Mouse (Mus musculus): ENCODE data around the gene Ltbp4. TPM values are rescaled to one million over a fixed set of nuclear protein-coding genes. Genes with fewer than 3 reads are reported as not detected.
A peak's percentile ranks its signal among the peaks of the same experiment; 100 is the strongest.

Gene Ltbp4
- total and polyA plus RNA-seq, 3 experiments: 2.9 to 14.2 TPM; not detected in 1

- no peak for TF ChIP-seq POLR2AphosphoS5 (IDR thresholded peaks at IDR 0.05; ENCODE audit: borderline replicate concordance, low read depth, low read length)
- no peak for TF ChIP-seq CHD1 (IDR thresholded peaks at IDR 0.05; ENCODE audit: low read depth, low read length)
- TF ChIP-seq EP300 (IDR thresholded peaks at IDR 0.05; ENCODE audit: low read depth in 1 of 2, low read length in 2 of 2): no peak
- peak; percentile 63 for TF ChIP-seq SMC3 (IDR thresholded peaks at IDR 0.05; ENCODE audit: low read depth, low read length)
- peak; percentile 24; the same call in 1 of the 2 replicates for TF ChIP-seq BHLHE40 (IDR thresholded peaks at IDR 0.05; ENCODE audit: borderline replicate concordance, low read depth, low read length)
- no peak for TF ChIP-seq NELFE (IDR thresholded peaks at IDR 0.05; ENCODE audit: low read depth, low read length)
- no peak for TF ChIP-seq ETS1 (IDR thresholded peaks at IDR 0.05; ENCODE audit: low read depth, low read length)
- no peak for TF ChIP-seq E2F4 (IDR thresholded peaks at IDR 0.05; ENCODE audit: borderline replicate concordance, low read depth, low read length)
- peak; percentile 85 for TF ChIP-seq MXI1 (IDR thresholded peaks at IDR 0.05; ENCODE audit: low read depth, low read length)
- no peak; the same call in 1 of the 2 replicates for TF ChIP-seq CHD2 (IDR thresholded peaks at IDR 0.05; ENCODE audit: low read length)
- no peak for TF ChIP-seq MYB (IDR thresholded peaks at IDR 0.05; ENCODE audit: low read depth, low read length)
- no peak for TF ChIP-seq MEF2A (IDR thresholded peaks at IDR 0.05; ENCODE audit: extremely low read depth, insufficient replicate concordance, low read depth, low read length, poor library complexity, severe bottlenecking)
- TF ChIP-seq RAD21 (IDR thresholded peaks at IDR 0.05; ENCODE audit: low read depth, low read length): peak; percentile 52
- TF ChIP-seq NRF1 (IDR thresholded peaks at IDR 0.05; ENCODE audit: insufficient read depth, low read depth, low read length, poor library complexity, severe bottlenecking): 0 out of 2 replicates have a peak, but pooled peaks have one; percentile 9
- no peak for TF ChIP-seq TAL1 (IDR thresholded peaks at IDR 0.05; ENCODE audit: low read length)
- TF ChIP-seq KAT2A (conservative IDR thresholded peaks at IDR 0.05; ENCODE audit: low read depth, low read length): no peak
- peak; percentile 81 for TF ChIP-seq MAX (IDR thresholded peaks at IDR 0.05; ENCODE audit: low read length)
- TF ChIP-seq ZMIZ1 (IDR thresholded peaks at IDR 0.05; ENCODE audit: low read depth, low read length): peak; percentile 48; the same call in 1 of the 2 replicates
- peak; percentile 66 for TF ChIP-seq TBP (IDR thresholded peaks at IDR 0.05; ENCODE audit: low read depth, low read length)
Observed at GRCm38 (mm10) chr7:27329326-27329947, 8.1 kb downstream of the Ltbp4 start (continued).

DNA sequence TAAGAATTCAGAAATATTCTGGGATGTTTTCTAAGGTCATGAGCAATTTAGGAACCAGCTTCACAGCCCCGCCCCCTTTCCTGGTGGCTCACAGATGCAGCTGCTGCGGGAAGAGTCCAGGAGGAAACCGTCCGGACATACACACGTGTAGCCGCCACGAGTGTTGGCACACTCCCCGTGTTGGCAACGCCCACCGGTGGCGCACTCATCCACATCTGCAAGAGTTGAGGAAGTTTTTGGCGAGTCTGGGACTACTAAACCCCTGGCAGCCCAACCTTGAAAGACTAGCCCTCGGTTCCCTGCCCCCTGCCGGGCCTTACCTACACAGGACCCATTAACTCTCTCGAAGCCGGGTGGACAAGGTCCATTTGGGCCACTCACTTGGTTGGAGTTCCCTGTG is 8.8 kb downstream of the Ltbp4 start:
- no peaks in the 10 kb centered on the region for H3K36me3 ChIP-seq (ENCODE audit: control insufficient read depth in 1 of 2, insufficient read depth in 2 of 2, low read length in 2 of 2)
- no peak overlapping the region for H3K27ac ChIP-seq (ENCODE audit: control insufficient read depth, low read depth, low read length)
- peaks cover 0 to 3% of the 10 kb centered on the region in 2 experiments; a peak in 1 of 4 replicates for H3K4me1 ChIP-seq (ENCODE audit: control insufficient read depth in 1 of 2, insufficient read depth in 2 of 2, low read length in 2 of 2)
- TF ChIP-seq TCF12 (IDR thresholded peaks at IDR 0.05; ENCODE audit: low read depth, low read length): no peak
- no peak for TF ChIP-seq MEF2A (IDR thresholded peaks at IDR 0.05; ENCODE audit: extremely low read depth, insufficient replicate concordance, low read depth, low read length, poor library complexity, severe bottlenecking)
- TF ChIP-seq ZNF384 (IDR thresholded peaks at IDR 0.05; ENCODE audit: low read depth, low read length): no peak
- no peak for TF ChIP-seq POLR2A (IDR thresholded peaks at IDR 0.05; ENCODE audit: control insufficient read depth in 1 of 2, insufficient read depth in 1 of 2, low read depth in 1 of 2, low read length in 2 of 2, poor library complexity in 1 of 2)
- TF ChIP-seq MAZ (IDR thresholded peaks at IDR 0.05; ENCODE audit: low read depth, low read length): no peak
- TF ChIP-seq ZMIZ1 (IDR thresholded peaks at IDR 0.05; ENCODE audit: low read depth, low read length): no peak
- no peak for TF ChIP-seq KAT2A (conservative IDR thresholded peaks at IDR 0.05; ENCODE audit: low read depth, low read length)
- H3K4me3 ChIP-seq (ENCODE audit: control insufficient read depth in 1 of 2, insufficient read depth in 1 of 2, low read depth in 2 of 2, low read length in 2 of 2): no peak overlapping the region
- H3K9me3 ChIP-seq (replicated peaks; ENCODE audit: insufficient read depth, low read length): no peaks in the 10 kb centered on the region
- H3K27me3 ChIP-seq (ENCODE audit: control insufficient read depth in 1 of 2, insufficient read depth in 2 of 2, low read length in 2 of 2): no peaks in the 10 kb centered on the region
- H3K9ac ChIP-seq (ENCODE audit: control insufficient read depth, low read depth, low read length, poor library complexity, severe bottlenecking): peak overlapping the region; percentile 58; the same call in 1 of the 2 replicates
- DNase-seq (ENCODE audit: low read depth, low spot score): peak; percentile 23
- H3K79me2 ChIP-seq (ENCODE audit: control insufficient read depth, insufficient read depth, low read length, poor library complexity): peaks cover 7% of the 10 kb centered on the region; the same call in 1 of the 2 replicates
